Mouse (Mus musculus) hindbrain, embryonic 11.5 days (tissue): Measurements from ENCODE around the gene Pdcd11. TPM values are rescaled to one million over a fixed set of nuclear protein-coding genes. Genes with fewer than 3 reads are reported as not detected.

Experiments used
- ATAC-seq: fragments of 200-750 bp; cut with Nextera tagmentation; 2 replicates; pipeline ENCODE4 v1.8.0; 2017; ENCODE audit warnings: mild to moderate bottlenecking, moderate TSS enrichment, moderate library complexity; ENCODE audit not compliant: low FRiP score
- DNase-seq: peaks from one replicate; pipeline ENCODE4 v3.0.0-alpha.2; 2015; ENCODE audit warnings: low spot score
- H3K27ac ChIP-seq: fragments of 300-500 bp; sonication (generic); 2 replicates; pipeline ENCODE4 v1.5.1; 2014; ENCODE audit warnings: mild to moderate bottlenecking, low read depth, low read length
- H3K27me3 ChIP-seq: fragments of 300-500 bp; sonication (generic); 2 replicates; pipeline ENCODE4 v1.6.1; 2014; ENCODE audit warnings: mild to moderate bottlenecking, low read length, moderate library complexity, mixed read lengths; ENCODE audit not compliant: control insufficient read depth, insufficient read depth
- H3K36me3 ChIP-seq: fragments of 300-500 bp; sonication (generic); 2 replicates; pipeline ENCODE4 v1.6.1; 2014; ENCODE audit warnings: mild to moderate bottlenecking, low read length, moderate library complexity, mixed read lengths; ENCODE audit not compliant: control insufficient read depth, insufficient read depth
- H3K4me1 ChIP-seq: fragments of 300-500 bp; sonication (generic); replicated peaks from 2 replicates; pipeline ENCODE4 v1.6.1; 2014; ENCODE audit warnings: low read length, mixed read lengths; ENCODE audit not compliant: control insufficient read depth, insufficient read depth
- H3K4me2 ChIP-seq: fragments of 300-500 bp; sonication (generic); replicated peaks from 2 replicates; pipeline ENCODE4 v1.6.1; 2014; ENCODE audit warnings: mild to moderate bottlenecking, low read depth, low read length
- H3K4me3 ChIP-seq: fragments of 300-500 bp; sonication (generic); 2 replicates; pipeline ENCODE4 v1.5.1; 2014; ENCODE audit warnings: low read depth, low read length
- H3K9ac ChIP-seq: fragments of 300-500 bp; sonication (generic); 2 replicates; pipeline ENCODE4 v1.6.1; 2014; ENCODE audit warnings: low read depth, low read length
- H3K9me3 ChIP-seq: fragments of 300-500 bp; sonication (generic); 2 replicates; pipeline ENCODE4 v1.6.1; 2016; ENCODE audit warnings: low read length; ENCODE audit not compliant: control insufficient read depth
- WGBS: fragments of 180-500 bp; shearing (Covaris S2); extraction: QIAGEN DNeasy Blood & Tissue Kit; methylation state at CpG from one replicate; pipeline ENCODE4 v1.1.7; 2014; 5-methylcytosine and 5-hydroxymethylcytosine counted together
- polyA plus RNA-seq: library from polyadenylated mRNA; unstranded; fragments of >200 nt; fragmentation: Nextera tagmentation; extraction: Ambion mirVana; gene quantifications from 2 replicates; pipeline ENCODE4 v1.2.1, GENCODE M21; 2014

The Pdcd11 gene
- polyA plus RNA-seq, 1 experiment from 2014 or later, result 9.4 TPM

- Histone ChIP-seq H3K9me3 (no peaks in the 10 kb centered on the region), H3K27ac (no peak overlapping the region), H3K9ac (no peak overlapping the region), H3K4me1 (no peaks in the 10 kb centered on the region), H3K36me3 (peaks cover 29% of the 10 kb centered on the region), H3K27me3 (no peaks in the 10 kb centered on the region), H3K4me2 (no peak overlapping the region), H3K4me3 (no peak overlapping the region)
- 96% methylated on average over 9 of the region's 9 CpGs for WGBS
- no peak for DNase-seq
- ATAC-seq, result no peak
Observed at GRCm38 (mm10) chr19:47104641-47105271, 14.2 kb downstream of the Pdcd11 start.

GRCm38 (mm10) chr19:47118634-47119033, 28.1 kb downstream of the Pdcd11 start:
- no peak overlapping the region for H3K27ac ChIP-seq
- DNase-seq (no peak), ATAC-seq (no peak)
- peaks cover 5% of the 10 kb centered on the region; the same call in 1 of the 2 replicates for H3K36me3 ChIP-seq
- H3K4me2 ChIP-seq, result no peak overlapping the region
- H3K9ac ChIP-seq, result no peak overlapping the region
- no peaks in the 10 kb centered on the region for H3K4me1 ChIP-seq
- H3K27me3 ChIP-seq, result no peaks in the 10 kb centered on the region
- H3K4me3 ChIP-seq, result no peak overlapping the region
- 82% methylated on average over 2 of the region's 2 CpGs for WGBS
- no peaks in the 10 kb centered on the region for H3K9me3 ChIP-seq

- ATAC-seq, result no peak
- Histone ChIP-seq H3K27ac (no peak overlapping the region), H3K4me1 (no peaks in the 10 kb centered on the region), H3K36me3 (peaks cover 2% of the 10 kb centered on the region; the same call in 1 of the 2 replicates), H3K9ac (no peak overlapping the region), H3K9me3 (no peaks in the 10 kb centered on the region), H3K27me3 (no peaks in the 10 kb centered on the region), H3K4me3 (no peak overlapping the region), H3K4me2 (no peak overlapping the region)
- peak; percentile 53 for DNase-seq
- 44% methylated on average over 4 of the region's 4 CpGs for WGBS
Observed at GRCm38 (mm10) chr19:47121054-47121453, 30.5 kb downstream of the Pdcd11 start.

- Histone ChIP-seq H3K9me3 (no peaks in the 10 kb centered on the region), H3K4me3 (no peak overlapping the region), H3K9ac (no peak overlapping the region), H3K4me2 (no peak overlapping the region), H3K4me1 (no peaks in the 10 kb centered on the region), H3K27ac (no peak overlapping the region), H3K27me3 (no peaks in the 10 kb centered on the region), H3K36me3 (0 out of 2 replicates have a peak, but pooled peaks cover 7% of the 10 kb centered on the region)
- WGBS, result 30% methylated on average over 2 of the region's 2 CpGs
- ATAC-seq (no peak), DNase-seq (peak; percentile 68)
Observed at GRCm38 (mm10) chr19:47122802-47123201, 32.2 kb downstream of the Pdcd11 start.

GRCm38 (mm10) chr19:47128164-47128563, 37.6 kb downstream of the Pdcd11 start:
- H3K4me3 ChIP-seq, result no peak overlapping the region
- H3K27ac ChIP-seq, result no peak overlapping the region
- no peak overlapping the region for H3K9ac ChIP-seq
- ATAC-seq (no peak), DNase-seq (no peak)
- H3K4me2 ChIP-seq, result no peak overlapping the region
- H3K9me3 ChIP-seq, result no peaks in the 10 kb centered on the region
- no peaks in the 10 kb centered on the region for H3K4me1 ChIP-seq
- H3K27me3 ChIP-seq, result no peaks in the 10 kb centered on the region
- 94% methylated on average over 10 of the region's 10 CpGs for WGBS
- H3K36me3 ChIP-seq, result peaks cover 23% of the 10 kb centered on the region

GRCm38 (mm10) chr19:47128835-47129234, 38.3 kb downstream of the Pdcd11 start:
- no peak overlapping the region for H3K4me2 ChIP-seq
- H3K27me3 ChIP-seq, result no peaks in the 10 kb centered on the region
- H3K4me1 ChIP-seq, result no peaks in the 10 kb centered on the region
- no peaks in the 10 kb centered on the region for H3K9me3 ChIP-seq
- no peak overlapping the region for H3K4me3 ChIP-seq
- peaks cover 23% of the 10 kb centered on the region for H3K36me3 ChIP-seq
- no peak overlapping the region for H3K9ac ChIP-seq
- ATAC-seq, result no peak
- WGBS, result 93% methylated on average over 11 of the region's 11 CpGs
- DNase-seq, result no peak
- H3K27ac ChIP-seq, result no peak overlapping the region

- Histone ChIP-seq H3K4me1 (no peaks in the 10 kb centered on the region), H3K9me3 (no peaks in the 10 kb centered on the region), H3K4me2 (no peak overlapping the region), H3K27ac (no peak overlapping the region), H3K36me3 (peaks cover 23% of the 10 kb centered on the region), H3K27me3 (no peaks in the 10 kb centered on the region), H3K4me3 (no peak overlapping the region), H3K9ac (no peak overlapping the region)
- no peak for ATAC-seq
- DNase-seq, result no peak
- WGBS, result 96% methylated on average over 15 of the region's 15 CpGs
Observed at GRCm38 (mm10) chr19:47130551-47131125, 40.1 kb downstream of the Pdcd11 start.

GRCm38 (mm10) chr19:47133161-47133560, 42.6 kb downstream of the Pdcd11 start:
- H3K9me3 ChIP-seq, result no peaks in the 10 kb centered on the region
- H3K4me2 ChIP-seq, result no peak overlapping the region
- no peak for ATAC-seq
- H3K9ac ChIP-seq, result no peak overlapping the region
- H3K27ac ChIP-seq, result no peak overlapping the region
- no peak overlapping the region for H3K4me3 ChIP-seq
- H3K27me3 ChIP-seq, result no peaks in the 10 kb centered on the region
- 91% methylated on average over 7 of the region's 7 CpGs for WGBS
- H3K4me1 ChIP-seq, result peaks cover 5% of the 10 kb centered on the region; the same call in 1 of the 2 replicates
- DNase-seq, result no peak
- H3K36me3 ChIP-seq, result peaks cover 15% of the 10 kb centered on the region

GRCm38 (mm10) chr19:47135568-47135967, 45.0 kb downstream of the Pdcd11 start:
- Histone ChIP-seq H3K4me2 (no peak overlapping the region), H3K4me3 (no peak overlapping the region), H3K9me3 (no peaks in the 10 kb centered on the region), H3K9ac (no peak overlapping the region), H3K36me3 (peaks cover 7% of the 10 kb centered on the region; the same call in 1 of the 2 replicates), H3K4me1 (peaks cover 5% of the 10 kb centered on the region; the same call in 1 of the 2 replicates), H3K27me3 (no peaks in the 10 kb centered on the region), H3K27ac (no peak overlapping the region)
- WGBS, result 90% methylated on average over 17 of the region's 17 CpGs
- ATAC-seq (no peak), DNase-seq (no peak)
